Comparison of ENCODE assay signal across 13 mouse cellular contexts in genomic region chr2:119177384-119177939, GRCm38 (mm10).
"Had no signal": no experiment of that assay in that cellular context is flagged by ENCODE, and none has a peak within 500 bp of the region (broad histone marks: within the 10 kb centered on the region; RNA-seq: fewer than 3 reads in every experiment).

No protein-coding gene starts in this region.

- H3K4me3 ChIP-seq: midbrain, embryonic 10.5 days; midbrain, embryonic 13.5 days; neural tube, embryonic 12.5 days had no signal

- H3K27me3 ChIP-seq: midbrain, embryonic 13.5 days; neural tube, embryonic 12.5 days had no signal

- H3K9me3 ChIP-seq: midbrain, embryonic 10.5 days; midbrain, embryonic 13.5 days; neural tube, embryonic 12.5 days had no signal

- ATAC-seq: midbrain, embryonic 13.5 days; midbrain, embryonic 16.5 days had no signal

- H3K9ac ChIP-seq: liver, embryonic 14.5 days; lung, embryonic 14.5 days; neural tube, embryonic 12.5 days had no signal

- H3K4me2 ChIP-seq: lung, embryonic 14.5 days; midbrain, embryonic 13.5 days; neural tube, embryonic 12.5 days had no signal

- H3K27ac ChIP-seq: liver, embryonic 14.5 days; midbrain, embryonic 10.5 days; midbrain, embryonic 13.5 days; neural tube, embryonic 12.5 days had no signal

- DNase-seq: lung, adult 18-20 months; lung, embryonic 14.5 days; lung, postnatal 10 days; lung, postnatal 4 days; right cerebral cortex, postnatal 14 days; thymus, adult 18-20 months; thymus, postnatal 14 days; thymus, postnatal 36 days had no signal
